Mouse (Mus musculus) MEL (cell line): ENCODE measurements around the gene Rhou. TPM values are rescaled to one million over a fixed set of nuclear protein-coding genes. Genes with fewer than 3 reads are reported as not detected.
A peak's percentile ranks its signal among the peaks of the same experiment; 100 is the strongest.
"Not testable (repeated sequence)": the region's sequence is repeated elsewhere in the genome, so short reads cannot be mapped to it uniquely, and the experiment has no call there.

Experiments used
- DNase-seq: peaks from one replicate; pipeline ENCODE4 v3.0.0; 2011; ENCODE audit warnings: low read depth, low spot score
- H3K27ac ChIP-seq: 2 replicates; pipeline ENCODE4 v1.5.1; 2012; ENCODE audit warnings: low read depth, mild to moderate bottlenecking, control low read depth, low read length, moderate library complexity; ENCODE audit not compliant: control insufficient read depth
- H3K27me3 ChIP-seq, 2 experiments: fragments of 150-350 bp in 1 of 2; sonication (generic) in 1 of 2; 2 replicates each; pipeline ENCODE4 v1.6.1; 2012; ENCODE audit warnings: low read length in 2 of 2, mild to moderate bottlenecking in 2 of 2, improper control_type of control experiment in 1 of 2, moderate library complexity in 1 of 2; ENCODE audit not compliant: insufficient read depth in 2 of 2, control insufficient read depth in 1 of 2
- H3K36me3 ChIP-seq, 2 experiments: 2 replicates each; pipeline ENCODE4 v1.6.1; 2012 to 2014; ENCODE audit warnings: low read length in 2 of 2, improper control_type of control experiment in 1 of 2, inconsistent platforms in 1 of 2, mild to moderate bottlenecking in 1 of 2; ENCODE audit not compliant: insufficient read depth in 2 of 2, control insufficient read depth in 1 of 2
- H3K4me1 ChIP-seq, 2 experiments: fragments of 150-350 bp in 1 of 2; sonication (generic) in 1 of 2; 2 replicates each; pipeline ENCODE4 v1.6.1; 2012; ENCODE audit warnings: low read length in 2 of 2, improper control_type of control experiment in 1 of 2, mild to moderate bottlenecking in 1 of 2; ENCODE audit not compliant: insufficient read depth in 2 of 2, control insufficient read depth in 1 of 2
- H3K4me3 ChIP-seq, 2 experiments: fragments of 150-350 bp in 1 of 2; sonication (generic) in 1 of 2; 2 replicates each; pipeline ENCODE4 v1.5.1; 2012; ENCODE audit warnings: low read depth in 2 of 2, low read length in 2 of 2, mild to moderate bottlenecking in 2 of 2, moderate library complexity in 2 of 2, control low read depth in 1 of 2, improper control_type of control experiment in 1 of 2; ENCODE audit not compliant: control insufficient read depth in 1 of 2, insufficient read depth in 1 of 2
- H3K79me2 ChIP-seq: 2 replicates; pipeline ENCODE4 v1.6.1; 2012; ENCODE audit warnings: mild to moderate bottlenecking, low read length, moderate library complexity; ENCODE audit not compliant: control insufficient read depth, poor library complexity, insufficient read depth
- H3K9ac ChIP-seq: 2 replicates; pipeline ENCODE4 v1.6.1; 2012; ENCODE audit warnings: low read depth, mild to moderate bottlenecking, control low read depth, low read length, moderate library complexity; ENCODE audit not compliant: control insufficient read depth, poor library complexity, severe bottlenecking
- H3K9me3 ChIP-seq: fragments of 150-350 bp; sonication (generic); replicated peaks from 2 replicates; pipeline ENCODE4 v1.6.1; 2012; ENCODE audit warnings: mild to moderate bottlenecking, low read length, improper control_type of control experiment, moderate library complexity; ENCODE audit not compliant: insufficient read depth
- BHLHE40 ChIP-seq: IDR thresholded peaks from 2 replicates; pipeline ENCODE4 v1.6.1; 2012; ENCODE audit warnings: low read depth, mild to moderate bottlenecking, inconsistent platforms, low read length, improper control_type of control experiment, borderline replicate concordance
- EP300 ChIP-seq, 2 experiments: IDR thresholded peaks; 2 replicates each; pipeline ENCODE4 v1.6.1; 2011; ENCODE audit warnings: improper control_type of control experiment in 2 of 2, low read length in 2 of 2, low read depth in 1 of 2, mild to moderate bottlenecking in 1 of 2
- GABPA ChIP-seq: IDR thresholded peaks from 2 replicates; pipeline ENCODE4 v1.6.1; 2012; ENCODE audit warnings: low read depth, mild to moderate bottlenecking, inconsistent platforms, low read length, improper control_type of control experiment, moderate library complexity
- KAT2A ChIP-seq: conservative IDR thresholded peaks from 2 replicates; pipeline ENCODE4 v1.6.1; 2012; ENCODE audit warnings: low read depth, low read length, improper control_type of control experiment, inconsistent platforms
- MYB ChIP-seq: IDR thresholded peaks from 2 replicates; pipeline ENCODE4 v1.6.1; 2011; ENCODE audit warnings: mild to moderate bottlenecking, low read depth, low read length, improper control_type of control experiment
- POLR2AphosphoS5 ChIP-seq: IDR thresholded peaks from 2 replicates; pipeline ENCODE4 v1.6.1; 2012; ENCODE audit warnings: low read depth, borderline replicate concordance, mild to moderate bottlenecking, inconsistent platforms, low read length, moderate library complexity, mixed read lengths
- RAD21 ChIP-seq: IDR thresholded peaks from 2 replicates; pipeline ENCODE4 v1.6.1; 2011; ENCODE audit warnings: mild to moderate bottlenecking, low read depth, low read length, improper control_type of control experiment
- SIN3A ChIP-seq: IDR thresholded peaks from 2 replicates; pipeline ENCODE4 v1.6.1; 2012; ENCODE audit warnings: low read length, improper control_type of control experiment, inconsistent platforms
- TAL1 ChIP-seq: IDR thresholded peaks from 2 replicates; pipeline ENCODE4 v1.6.1; 2012; ENCODE audit warnings: mild to moderate bottlenecking, inconsistent platforms, low read length, moderate library complexity, mixed read lengths
- TBP ChIP-seq: IDR thresholded peaks from 2 replicates; pipeline ENCODE4 v1.8.0; 2011; ENCODE audit warnings: low read depth, low read length, improper control_type of control experiment
- TCF12 ChIP-seq: IDR thresholded peaks from 2 replicates; pipeline ENCODE4 v1.6.1; 2014; ENCODE audit warnings: low read depth, mild to moderate bottlenecking, inconsistent platforms, low read length, improper control_type of control experiment, moderate library complexity
- USF1 ChIP-seq: IDR thresholded peaks from 2 replicates; pipeline ENCODE4 v1.6.1; 2014; ENCODE audit warnings: low read depth, mild to moderate bottlenecking, inconsistent platforms, low read length, improper control_type of control experiment, moderate library complexity
- polyA plus RNA-seq, 2 experiments: library from polyadenylated mRNA; stranded (reverse) in 1 of 2; unstranded in 1 of 2; fragments of >175 nt in 1 of 2; fragments of >200 nt in 1 of 2; gene quantifications; 2 replicates each; pipeline versions ENCODE4 v1.2.1 to v1.2.4; 2012; ENCODE audit warnings: low replicate concordance in 2 of 2, low read depth in 1 of 2; ENCODE audit not compliant: insufficient read length in 2 of 2, insufficient read depth in 1 of 2, missing spikeins in 1 of 2
- total RNA-seq: library from RNA; depleted of rRNA; stranded (reverse); fragments of 300-350 nt; gene quantifications from 2 replicates; pipeline ENCODE4 v1.2.3, GENCODE M21; 2012

The Rhou gene
- total and polyA plus RNA-seq, 3 experiments: not detected

- TF ChIP-seq POLR2AphosphoS5 (no peak), BHLHE40 (no peak), TCF12 (no peak), TAL1 (no peak), TBP (no peak), USF1 (no peak)
- TF ChIP-seq, all 39 proteins: peak for 0
- Histone ChIP-seq H3K4me3 (no peak overlapping the region), H3K27me3 (no peaks in the 10 kb centered on the region), H3K79me2 (no peaks in the 10 kb centered on the region), H3K4me1 (peaks cover 10 to 17% of the 10 kb centered on the region in 2 experiments; a peak in 3 of 4 replicates), H3K9me3 (no peaks in the 10 kb centered on the region), H3K27ac (no peak overlapping the region), H3K9ac (no peak overlapping the region), H3K36me3 (peaks cover 0 to 10% of the 10 kb centered on the region in 2 experiments; a peak in 2 of 4 replicates)
- no peak for DNase-seq
These were observed 22.9 kb upstream of the Rhou start for GRCm38 (mm10) chr8:123630841-123631251.

DNA sequence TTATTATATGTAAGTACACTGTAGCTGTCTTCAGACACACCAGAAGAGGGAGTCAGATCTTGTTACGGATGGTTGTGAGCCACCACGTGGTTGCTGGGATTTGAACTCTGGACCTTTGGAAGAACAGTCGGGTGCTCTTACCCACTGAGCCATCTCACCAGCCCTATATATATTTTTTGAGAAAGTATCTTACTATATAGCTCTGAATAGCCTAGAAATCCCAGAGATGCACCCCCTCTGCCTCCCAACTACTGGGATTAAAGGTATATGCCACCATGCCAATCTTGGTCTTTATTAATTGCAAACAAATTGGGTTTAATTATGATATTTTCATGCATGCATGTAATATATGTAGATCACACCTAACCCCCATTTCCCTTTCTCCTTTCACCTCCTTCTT lies 22.0 kb upstream of the Rhou start:
- not testable (repeated sequence) for H3K27ac ChIP-seq, H3K4me3 ChIP-seq, DNase-seq, H3K27me3 ChIP-seq, H3K36me3 ChIP-seq, H3K9ac ChIP-seq, H3K9me3 ChIP-seq, H3K79me2 ChIP-seq
- H3K4me1 ChIP-seq: peaks cover 10 to 17% of the 10 kb centered on the region in 2 experiments; a peak in 3 of 4 replicates
- TF ChIP-seq TBP: peak; percentile 91

GRCm38 (mm10) chr8:123632257-123632656 lies 21.5 kb upstream of the Rhou start:
- no peaks in the 10 kb centered on the region for H3K9me3 ChIP-seq
- H3K79me2 ChIP-seq: no peaks in the 10 kb centered on the region
- no peak overlapping the region for H3K9ac ChIP-seq
- peaks cover 10 to 17% of the 10 kb centered on the region in 2 experiments; a peak in 3 of 4 replicates for H3K4me1 ChIP-seq
- H3K27me3 ChIP-seq: no peaks in the 10 kb centered on the region
- peak; percentile 49 for DNase-seq
- no peak overlapping the region; the same call in 1 of the 2 replicates for H3K27ac ChIP-seq
- TF ChIP-seq TCF12 (no peak), SIN3A (0 out of 2 replicates have a peak, but pooled peaks have one; percentile 8)
- H3K36me3 ChIP-seq: peaks cover 0 to 10% of the 10 kb centered on the region in 2 experiments; a peak in 2 of 4 replicates
- peak overlapping the region in 1 of 2 experiments; percentile 10; a peak in 1 of 4 replicates for H3K4me3 ChIP-seq

- peak; percentile 6 for DNase-seq
- Histone ChIP-seq H3K4me1 (peaks cover 10 to 17% of the 10 kb centered on the region in 2 experiments; a peak in 3 of 4 replicates), H3K79me2 (no peaks in the 10 kb centered on the region), H3K9ac (peak overlapping the region; percentile 35), H3K9me3 (no peaks in the 10 kb centered on the region), H3K36me3 (peaks cover 0 to 10% of the 10 kb centered on the region in 2 experiments; a peak in 2 of 4 replicates), H3K27ac (peak overlapping the region; percentile 73), H3K4me3 (no peak overlapping the region), H3K27me3 (no peaks in the 10 kb centered on the region)
- no peak for TF ChIP-seq TBP
- TF ChIP-seq EP300 (IDR thresholded peaks at IDR 0.05; ENCODE audit: low read depth in 1 of 2, low read length in 2 of 2): no peak
- no peak for TF ChIP-seq RAD21
- TF ChIP-seq KAT2A: no peak
- TF ChIP-seq GABPA: no peak
- no peak for TF ChIP-seq MYB
These were observed 19.9 kb upstream of the Rhou start for GRCm38 (mm10) chr8:123633801-123634200.
